Mouse (Mus musculus) liver, embryonic 14.5 days (tissue): ENCODE results near the gene Dpf3.

ENCODE experiments used
- CTCF ChIP-seq: IDR thresholded peaks from 2 replicates; pipeline ENCODE4 v1.5.1; 2016; ENCODE audit warnings: antibody characterized with exemption, low read depth, control low read depth
- EP300 ChIP-seq: IDR thresholded peaks from 2 replicates; pipeline ENCODE4 v1.6.1; 2016; ENCODE audit warnings: antibody characterized with exemption, low read depth

DNA sequence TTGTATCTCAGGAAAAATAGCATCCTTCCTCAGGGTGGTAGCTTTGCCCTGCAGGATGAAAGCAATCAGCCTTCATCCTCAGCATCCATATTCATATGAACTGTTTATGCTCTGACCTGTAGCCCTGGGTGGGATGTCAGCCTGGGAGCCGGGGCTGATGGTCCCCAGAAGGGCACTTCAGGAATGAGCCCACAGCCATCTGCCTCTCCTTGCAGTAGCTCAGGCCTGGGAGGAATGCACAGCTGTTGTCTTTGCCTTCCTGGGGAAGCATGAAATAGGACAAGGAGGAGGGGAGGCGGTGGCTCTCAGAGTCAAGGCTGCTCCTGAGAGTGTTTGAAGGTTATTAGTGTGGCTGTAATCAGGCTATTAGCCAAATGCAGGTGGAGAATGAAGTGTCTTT lies 308.7 kb downstream of the Dpf3 start:
- TF ChIP-seq CTCF (no peak), EP300 (no peak)
